Mouse (Mus musculus): ENCODE results near the gene 9130008F23Rik.

DNA sequence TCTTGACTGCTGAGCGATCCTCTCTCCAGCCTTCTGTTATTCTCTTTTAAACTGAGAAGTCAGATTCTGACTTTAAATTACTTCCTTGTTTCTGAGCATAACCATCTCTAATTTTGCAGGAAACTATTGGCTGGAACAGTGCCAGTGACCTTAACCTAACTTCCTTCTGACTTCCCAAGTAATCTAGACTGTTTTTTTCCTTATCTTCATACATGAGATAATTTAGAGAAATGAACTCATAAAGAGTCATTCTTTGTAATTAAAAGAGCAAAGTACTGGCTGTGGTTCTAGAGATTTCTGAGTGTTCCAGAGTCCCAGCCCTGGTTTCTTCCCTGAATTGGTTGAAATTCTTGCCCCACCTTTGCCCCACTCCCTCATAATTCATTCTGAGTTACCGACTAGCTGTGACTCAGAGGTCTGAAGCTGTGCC is 6.8 kb downstream of the 9130008F23Rik start:
- TF ChIP-seq TAL1 (IDR thresholded peaks at IDR 0.05; ENCODE audit: low read length) (no peak), GATA1 (IDR thresholded peaks at IDR 0.05; ENCODE audit: low read length) (no peak)

All from erythroblast, embryonic 14.5 days (primary cell).